Mouse (Mus musculus): ENCODE data around the gene Zfp1.

GRCm38 (mm10) chr8:111596485-111596821 is 46.7 kb upstream of the Zfp1 start:
- TF ChIP-seq CTCF (IDR thresholded peaks at IDR 0.05; ENCODE audit: low read depth, low read length), result no peak
- TF ChIP-seq TAL1 (conservative IDR thresholded peaks at IDR 0.05; ENCODE audit: low read depth, low read length), result no peak
- no peak for TF ChIP-seq POLR2AphosphoS5 (IDR thresholded peaks at IDR 0.05; ENCODE audit: insufficient replicate concordance, low read depth, low read length)
- no peak for TF ChIP-seq GATA2 (IDR thresholded peaks at IDR 0.05; ENCODE audit: borderline replicate concordance, low read depth, low read length)
- TF ChIP-seq GATA1 (IDR thresholded peaks at IDR 0.05; ENCODE audit: borderline replicate concordance, low read length), result no peak
